18 mouse cellular contexts compared by ENCODE assay signal in genomic region chr3:25781651-25782050, GRCm38 (mm10).
"Had no signal": no experiment of that assay in that cellular context is flagged by ENCODE, and none has a peak within 500 bp of the region (broad histone marks: within the 10 kb centered on the region; RNA-seq: fewer than 3 reads in every experiment).

No protein-coding gene starts in this region.

- H3K27ac ChIP-seq: liver, embryonic 13.5 days; liver, embryonic 15.5 days; lung, embryonic 15.5 days; macrophage; neural tube, embryonic 12.5 days; stomach, embryonic 15.5 days; stomach, postnatal 0 days had no signal

- H3K27me3 ChIP-seq: liver, embryonic 13.5 days; liver, embryonic 15.5 days; lung, embryonic 15.5 days; megakaryocyte, embryonic 14.5 days; neural tube, embryonic 12.5 days; stomach, embryonic 15.5 days had no signal

- H3K4me3 ChIP-seq: liver, embryonic 13.5 days; liver, embryonic 15.5 days; lung, embryonic 15.5 days; megakaryocyte, embryonic 14.5 days; neural tube, embryonic 12.5 days; stomach, embryonic 15.5 days had no signal

- DNase-seq: liver, embryonic 13.5 days; liver, postnatal 0 days; lung, adult 2 months; lung, postnatal 14 days; lung, postnatal 36 days; right cerebral cortex, postnatal 14 days; thymus, adult 2 months; thymus, postnatal 25 days; thymus, postnatal 4 days had no signal

- H3K4me1 ChIP-seq: liver, embryonic 13.5 days; liver, embryonic 15.5 days; lung, embryonic 15.5 days; megakaryocyte, embryonic 14.5 days; neural tube, embryonic 12.5 days; stomach, embryonic 15.5 days had no signal

- H3K36me3 ChIP-seq: liver, embryonic 13.5 days; liver, embryonic 15.5 days; lung, embryonic 15.5 days; neural tube, embryonic 12.5 days; stomach, embryonic 15.5 days had no signal

- H3K9ac ChIP-seq: liver, embryonic 13.5 days; liver, embryonic 15.5 days; liver, postnatal 0 days; lung, embryonic 15.5 days; neural tube, embryonic 12.5 days; stomach, embryonic 15.5 days had no signal

- H3K4me2 ChIP-seq: liver, embryonic 13.5 days; liver, embryonic 15.5 days; lung, embryonic 15.5 days; midbrain, embryonic 11.5 days; neural tube, embryonic 12.5 days; stomach, embryonic 15.5 days had no signal

- ATAC-seq: liver, postnatal 0 days; lung, postnatal 0 days had no signal

- H3K9me3 ChIP-seq: liver, embryonic 13.5 days; liver, embryonic 15.5 days; lung, embryonic 15.5 days; megakaryocyte, embryonic 14.5 days; neural tube, embryonic 12.5 days; stomach, embryonic 15.5 days had no signal
